Mouse (Mus musculus) cerebellum, adult 11-12 months (tissue): ENCODE data around the gene Lat2.

Experiments used
- DNase-seq: peaks from one replicate; pipeline ENCODE4 v3.0.0; 2022

Gene Lat2

DNA sequence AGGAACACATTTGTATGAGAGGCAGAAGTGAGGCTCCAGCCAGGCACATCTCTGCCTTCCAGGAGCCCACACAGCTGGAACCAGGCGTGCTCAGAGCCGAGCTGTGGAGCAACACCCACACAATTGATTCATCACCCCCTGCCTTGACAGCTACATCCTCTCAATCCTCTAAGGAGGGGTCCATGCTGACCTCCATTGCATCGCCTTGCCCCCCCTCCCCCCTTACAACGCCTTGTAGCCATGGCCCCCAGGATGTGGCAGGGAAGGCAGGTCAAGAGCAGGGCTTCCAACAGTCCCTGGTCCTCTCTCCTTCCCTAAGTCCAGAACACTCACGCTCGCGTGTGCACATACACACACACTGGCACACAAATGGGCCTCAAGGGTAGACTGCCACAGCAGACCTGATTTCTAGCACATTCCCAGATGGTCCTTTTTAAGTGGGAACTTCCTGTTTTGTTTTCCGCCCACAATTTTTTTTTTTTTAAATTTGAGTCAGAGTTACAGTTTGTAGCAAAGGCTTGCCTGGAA is 45.8 kb downstream of the Lat2 start:
- DNase-seq: no peak

DNA sequence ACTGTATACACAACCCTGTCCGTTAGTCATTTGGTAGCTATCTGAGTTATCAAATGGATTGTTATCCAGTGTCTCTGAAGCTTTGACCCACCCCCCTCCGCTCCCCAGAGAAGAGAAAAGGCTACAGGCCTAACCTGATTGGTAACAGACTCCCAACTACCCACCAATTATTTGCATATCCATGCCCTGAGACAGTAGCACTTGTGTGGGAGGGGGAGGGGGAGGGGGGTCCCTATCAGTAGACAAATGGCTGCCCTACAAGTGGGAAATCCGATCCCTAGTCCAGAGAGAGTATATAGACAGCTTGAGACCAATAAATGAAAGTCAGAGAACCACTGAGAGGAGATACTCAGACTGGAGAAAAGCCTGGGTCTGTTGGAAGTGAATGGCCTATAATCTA is 46.8 kb downstream of the Lat2 start:
- no peak for DNase-seq

DNA sequence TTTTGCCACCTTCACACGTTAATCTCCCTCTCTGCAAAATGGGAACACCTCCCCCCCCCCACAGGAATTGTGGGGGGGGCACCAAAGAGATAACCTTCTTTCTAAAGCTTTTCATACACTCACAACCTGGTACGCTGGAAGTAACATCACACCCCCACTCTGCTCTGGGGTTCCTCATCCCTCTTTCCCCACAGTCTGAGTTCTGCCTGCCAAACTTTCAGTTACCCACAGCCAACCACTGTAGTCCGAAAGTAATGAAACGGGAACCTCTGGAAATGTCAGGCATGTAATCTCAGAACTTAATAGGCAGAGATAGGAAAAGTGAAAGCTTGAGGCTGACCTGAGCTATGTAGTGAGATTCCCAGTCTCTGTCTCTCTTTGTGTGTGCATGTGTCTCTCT is 47.4 kb downstream of the Lat2 start:
- DNase-seq: no peak

GRCm38 (mm10) chr5:134565696-134566095 is 49.1 kb downstream of the Lat2 start:
- no peak for DNase-seq

DNA sequence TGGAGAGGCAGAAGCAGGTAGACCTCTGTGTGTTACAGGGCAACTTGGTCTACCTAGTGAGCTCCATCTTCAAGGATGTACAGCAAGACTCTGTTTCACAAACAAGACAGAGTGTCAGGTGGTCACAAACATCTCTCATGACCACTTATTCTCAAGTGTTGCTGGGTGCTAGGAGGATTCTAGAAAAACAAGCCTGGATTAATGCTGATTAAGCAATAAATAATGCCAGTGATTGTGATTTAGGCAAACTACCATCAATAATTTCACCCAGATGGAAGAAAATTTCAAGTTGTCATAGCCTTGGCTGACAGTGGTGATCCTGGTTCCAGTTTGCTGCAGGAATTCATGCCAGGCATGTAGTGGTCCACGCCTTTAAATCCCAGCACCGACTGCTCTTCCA is 50.6 kb downstream of the Lat2 start:
- no peak for DNase-seq

DNA sequence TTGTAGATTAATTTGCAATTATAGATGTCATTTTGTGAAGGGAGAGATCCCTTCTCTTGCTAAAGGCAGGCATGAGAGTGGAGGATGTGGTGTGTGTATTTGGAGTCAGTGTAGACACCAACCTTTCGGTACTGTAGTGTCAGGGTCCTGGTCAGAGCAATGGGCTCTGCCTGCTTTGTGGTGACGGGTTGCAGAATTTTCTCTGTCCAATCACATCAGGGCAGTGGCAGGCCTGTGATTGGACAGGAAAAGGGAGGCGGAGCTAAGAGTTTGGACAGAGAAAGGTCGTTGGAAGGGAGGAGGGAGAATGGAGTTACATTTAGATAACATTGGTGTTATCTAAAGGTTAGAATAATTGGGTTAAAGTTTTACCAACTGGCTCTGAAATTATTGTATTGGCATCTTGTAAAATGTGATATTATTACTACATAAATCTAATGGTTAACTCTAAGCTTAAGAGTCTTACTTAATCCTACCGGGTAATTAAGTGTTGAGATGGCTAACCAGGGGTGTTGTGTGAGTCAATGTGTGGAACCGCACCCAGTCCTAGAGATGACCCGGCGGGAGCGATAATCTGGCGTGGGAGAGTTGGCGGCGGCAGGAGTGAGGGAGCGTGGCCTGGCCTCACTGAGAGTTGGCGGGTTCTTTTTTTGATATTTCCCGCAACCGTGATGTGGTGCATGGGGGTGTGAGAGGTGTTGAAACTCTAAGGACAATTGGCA is 54.2 kb downstream of the Lat2 start:
- DNase-seq: no peak

GRCm38 (mm10) chr5:134560071-134560449 is 54.8 kb downstream of the Lat2 start, which contains the start of gene Syna:
Syna (minus strand) TSS chr5:134560171.
- DNase-seq: no peak

- DNase-seq: peak; percentile 41
Measured at GRCm38 (mm10) chr5:134555463-134556164, 59.2 kb downstream of the Lat2 start.

GRCm38 (mm10) chr5:134553951-134554546 is 60.8 kb downstream of the Lat2 start:
- DNase-seq: peak; percentile 44

DNA sequence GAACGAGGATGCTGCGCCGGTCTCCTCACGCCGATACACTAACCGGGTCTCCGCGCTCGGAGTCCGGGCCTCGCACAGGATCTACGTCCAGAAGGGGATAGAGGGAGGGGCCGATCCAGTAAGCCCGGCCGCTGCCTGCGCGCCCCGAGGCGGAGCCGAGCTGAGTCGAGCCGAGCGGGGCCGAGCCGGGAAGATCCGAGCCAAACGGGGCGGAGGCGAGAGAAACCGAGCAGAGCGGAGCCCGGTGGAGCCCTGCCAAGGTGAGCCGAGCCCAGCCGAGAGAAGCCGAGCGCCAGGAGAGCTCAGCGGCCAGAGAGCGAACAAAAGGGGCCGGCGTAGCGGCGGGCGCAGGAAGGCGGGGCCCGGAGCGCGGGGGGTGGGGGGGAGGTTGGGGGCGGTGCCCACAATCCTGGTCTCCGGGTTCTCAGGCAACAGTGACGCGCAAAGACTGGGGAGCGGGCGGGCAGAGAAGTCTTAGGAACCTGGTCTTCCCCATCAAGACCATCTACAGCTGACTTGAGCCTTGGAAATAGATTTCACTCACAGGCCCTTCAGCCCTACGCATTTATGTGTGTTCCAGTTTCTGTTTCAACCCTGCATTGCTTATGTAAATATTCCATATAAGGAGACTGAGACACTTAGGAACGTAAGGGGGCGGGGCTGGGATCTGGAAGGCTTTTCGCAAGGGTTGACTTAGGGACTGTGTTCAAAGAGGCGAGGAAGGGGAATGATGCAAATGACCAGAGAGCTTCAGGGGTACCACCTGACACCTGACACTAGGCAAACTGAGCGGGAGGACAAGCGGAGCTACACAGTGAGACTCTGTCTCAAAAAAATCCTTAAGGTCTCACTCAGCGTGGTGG is 62.5 kb downstream of the Lat2 start, which contains the start of gene Clip2:
TSS of gene Clip2 (minus strand) at position 325 of the 863 bp plus-strand sequence.
- DNase-seq: peak; percentile 98

- peak; percentile 78 for DNase-seq
Measured at GRCm38 (mm10) chr5:134551233-134552109, 63.4 kb downstream of the Lat2 start.

DNA sequence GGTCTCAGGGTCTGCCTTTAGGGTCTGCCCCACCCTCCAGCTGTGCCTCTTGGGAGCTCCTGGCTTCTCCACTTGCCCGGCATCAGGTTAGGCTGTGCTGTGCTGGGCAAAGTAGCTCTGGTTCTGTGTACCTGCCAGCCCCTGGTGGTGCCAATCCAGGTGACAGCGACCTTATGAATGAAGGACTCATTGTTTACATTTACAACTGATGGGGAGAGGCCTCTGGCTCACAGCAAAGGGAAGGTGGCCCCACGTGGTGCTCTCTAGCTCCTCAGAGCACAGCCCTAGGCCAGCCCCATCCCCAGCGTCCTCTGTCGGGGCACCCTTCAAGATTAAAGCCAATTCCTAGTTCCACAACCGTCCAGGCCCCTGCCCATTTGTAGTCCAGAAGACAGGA is 64.0 kb downstream of the Lat2 start:
- peak; percentile 61 for DNase-seq
